25 mouse cellular contexts compared by ENCODE assay signal in the genomic region with DNA sequence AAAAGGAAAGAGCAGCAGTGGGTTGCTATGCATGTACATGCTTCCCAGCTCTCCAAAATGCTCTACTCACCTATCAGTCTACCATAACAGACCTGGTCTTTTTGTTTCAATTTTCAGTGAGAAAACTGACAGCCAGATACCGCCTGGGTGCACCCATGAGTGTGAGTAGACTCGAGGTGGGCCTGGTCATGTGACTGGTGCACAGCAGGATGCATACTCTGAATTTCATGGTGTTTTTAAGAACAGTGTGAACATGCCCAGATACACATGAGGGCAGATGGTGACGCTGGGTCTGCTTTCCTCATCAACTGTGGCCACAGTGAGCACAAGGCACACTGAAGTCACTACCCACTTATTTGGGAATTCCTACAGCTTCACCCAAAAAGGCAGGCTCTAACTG. TPM values are rescaled to one million over a fixed set of nuclear protein-coding genes. Genes with fewer than 3 reads are reported as not detected.
A peak's percentile ranks its signal among the peaks of the same experiment; 100 is the strongest.
DNase-seq lines count a peak whose midpoint lies in the region; ATAC-seq and TF ChIP-seq lines count a peak whose summit lies in the region.
"Had no signal": no experiment of that assay in that cellular context is flagged by ENCODE, and none has a peak within 500 bp of the region (broad histone marks: within the 10 kb centered on the region; RNA-seq: fewer than 3 reads in every experiment).

No protein-coding gene starts in this region.

- no peaks in the 10 kb centered on the region for H3K36me3 ChIP-seq in heart, adult 2 months (ENCODE audit: control insufficient read depth, insufficient read depth, low read length)
- H3K36me3 ChIP-seq in MEL (ENCODE audit: control insufficient read depth in 1 of 2, insufficient read depth in 2 of 2, low read length in 2 of 2): no peaks in the 10 kb centered on the region; a peak in 2 of 4 replicates
- no peaks in the 10 kb centered on the region for H3K36me3 ChIP-seq in intestine, embryonic 15.5 days

- H3K27ac ChIP-seq in heart, adult 2 months: no peak overlapping the region
- no peak overlapping the region for H3K27ac ChIP-seq in MEL (ENCODE audit: control insufficient read depth, low read depth, low read length)
- no peak overlapping the region for H3K27ac ChIP-seq in intestine, embryonic 15.5 days
- H3K27ac ChIP-seq: embryonic facial prominence, embryonic 15.5 days; forebrain, embryonic 10.5 days; gastrocnemius, adult 2 months; heart, embryonic 10.5 days; hindbrain, embryonic 12.5 days had no signal

- WGBS in heart, adult 2 months: 87% methylated on average over 3 of the region's 3 CpGs
- 85% methylated on average over 3 of the region's 3 CpGs for WGBS in intestine, embryonic 15.5 days

- H3K9ac ChIP-seq in heart, adult 2 months (ENCODE audit: low read depth, low read length): no peak overlapping the region
- H3K9ac ChIP-seq in MEL (ENCODE audit: control insufficient read depth, low read depth, low read length, poor library complexity, severe bottlenecking): no peak overlapping the region
- no peak overlapping the region for H3K9ac ChIP-seq in intestine, embryonic 15.5 days
- H3K9ac ChIP-seq: embryonic facial prominence, embryonic 15.5 days; hindbrain, embryonic 12.5 days had no signal

- no peaks in the 10 kb centered on the region for H3K79me2 ChIP-seq in heart, adult 2 months (replicated peaks; ENCODE audit: control insufficient read depth, insufficient read depth, low read length)
- no peaks in the 10 kb centered on the region for H3K79me2 ChIP-seq in MEL (ENCODE audit: control insufficient read depth, insufficient read depth, low read length, poor library complexity)

- no peak overlapping the region for H3K4me2 ChIP-seq in intestine, embryonic 15.5 days (replicated peaks)
- H3K4me2 ChIP-seq: embryonic facial prominence, embryonic 15.5 days; hindbrain, embryonic 12.5 days had no signal

- no peaks in the 10 kb centered on the region for H3K27me3 ChIP-seq in heart, adult 2 months (ENCODE audit: control insufficient read depth, insufficient read depth, low read length)
- no peaks in the 10 kb centered on the region for H3K27me3 ChIP-seq in MEL (ENCODE audit: control insufficient read depth in 1 of 2, insufficient read depth in 2 of 2, low read length in 2 of 2)
- no peaks in the 10 kb centered on the region for H3K27me3 ChIP-seq in intestine, embryonic 15.5 days (replicated peaks)
- H3K27me3 ChIP-seq: embryonic facial prominence, embryonic 15.5 days; hindbrain, embryonic 12.5 days had no signal

- H3K9me3 ChIP-seq in MEL (replicated peaks; ENCODE audit: insufficient read depth, low read length): no peaks in the 10 kb centered on the region
- no peaks in the 10 kb centered on the region for H3K9me3 ChIP-seq in intestine, embryonic 15.5 days
- H3K9me3 ChIP-seq: embryonic facial prominence, embryonic 15.5 days; forebrain, embryonic 10.5 days; G1E; heart, embryonic 10.5 days; hindbrain, embryonic 12.5 days had no signal

- no peak for TF ChIP-seq EP300 in heart, adult 2 months (IDR thresholded peaks at IDR 0.05; ENCODE audit: insufficient read depth, low read depth, low read length)
- TF ChIP-seq EP300 in MEL (IDR thresholded peaks at IDR 0.05; ENCODE audit: low read depth in 1 of 2, low read length in 2 of 2): no peak

- TF ChIP-seq CTCF in heart, adult 2 months (IDR thresholded peaks at IDR 0.05): no peak
- no peak for TF ChIP-seq CTCF in MEL (IDR thresholded peaks at IDR 0.05 in 2 of 3, conservative IDR thresholded peaks at IDR 0.05 in 1 of 3; ENCODE audit: control insufficient read depth in 1 of 3, insufficient read depth in 1 of 3, low read depth in 2 of 3, low read length in 3 of 3, poor library complexity in 1 of 3, severe bottlenecking in 1 of 3)

- TF ChIP-seq RAD21 in MEL (IDR thresholded peaks at IDR 0.05; ENCODE audit: low read depth, low read length): no peak

- intact Hi-C loops in heart, adult 2 months (cut with DNase I): no loop called here

- DNase-seq in heart, adult 11 months: peak; percentile 78
- DNase-seq in heart, adult 2 months: no peak
- DNase-seq in MEL (ENCODE audit: low read depth, low spot score): no peak
- peak; percentile 65 to 70 for DNase-seq in thymus, postnatal 10 days (ENCODE audit: low spot score in 2 of 2)
- peak; percentile 71 for DNase-seq in thymus, postnatal 4 days
- no peak for DNase-seq in spleen, adult 18-20 months
- DNase-seq: adrenal gland, postnatal 14 days; B cell, adult 2 months; cerebellum, adult 18-20 months; cerebellum, adult 9-11 months; embryo, embryonic 11 days; gastrocnemius, adult 2 months; gastrocnemius, postnatal 25 days; heart, postnatal 10 days; heart, postnatal 4 days had no signal

- no peak overlapping the region for H3K4me3 ChIP-seq in heart, adult 2 months
- H3K4me3 ChIP-seq in MEL (ENCODE audit: control insufficient read depth in 1 of 2, insufficient read depth in 1 of 2, low read depth in 2 of 2, low read length in 2 of 2): no peak overlapping the region
- H3K4me3 ChIP-seq in intestine, embryonic 15.5 days (replicated peaks): no peak overlapping the region
- H3K4me3 ChIP-seq: embryonic facial prominence, embryonic 15.5 days; erythroblast, embryonic 14.5 days; forebrain, embryonic 10.5 days; gastrocnemius, adult 2 months; heart, embryonic 10.5 days; hindbrain, embryonic 12.5 days had no signal

- TF ChIP-seq POLR2A in heart, adult 2 months (IDR thresholded peaks at IDR 0.05; ENCODE audit: insufficient read depth, low read depth, low read length): no peak
- no peak for TF ChIP-seq POLR2A in MEL (IDR thresholded peaks at IDR 0.05; ENCODE audit: control insufficient read depth in 1 of 2, insufficient read depth in 1 of 2, low read depth in 1 of 2, low read length in 2 of 2, poor library complexity in 1 of 2)

- no peak for ATAC-seq in intestine, embryonic 15.5 days
- ATAC-seq: CD4-positive, CD25-positive, alpha-beta regulatory T cell, adult 4 months; forebrain, embryonic 14.5 days; hindbrain, embryonic 16.5 days had no signal

- H3K4me1 ChIP-seq in heart, adult 2 months (ENCODE audit: control insufficient read depth, insufficient read depth, low read length): peaks cover 13% of the 10 kb centered on the region
- H3K4me1 ChIP-seq in MEL (ENCODE audit: control insufficient read depth in 1 of 2, insufficient read depth in 2 of 2, low read length in 2 of 2): peaks cover 0 to 4% of the 10 kb centered on the region in 2 experiments; a peak in 1 of 4 replicates
- no peaks in the 10 kb centered on the region for H3K4me1 ChIP-seq in intestine, embryonic 15.5 days (replicated peaks)

TF ChIP-seq in MEL, 35 proteins besides CTCF, POLR2A, EP300 and RAD21:
- TF ChIP-seq E2F4 (IDR thresholded peaks at IDR 0.05; ENCODE audit: borderline replicate concordance, low read depth, low read length) (no peak), USF1 (IDR thresholded peaks at IDR 0.05; ENCODE audit: low read depth, low read length) (0 out of 2 replicates have a peak, but pooled peaks have one; percentile 13), TCF12 (IDR thresholded peaks at IDR 0.05; ENCODE audit: low read depth, low read length) (no peak), MYC (IDR thresholded peaks at IDR 0.05; ENCODE audit: low read depth, low read length) (no peak), ETS1 (IDR thresholded peaks at IDR 0.05; ENCODE audit: low read depth, low read length) (no peak), UBTF (IDR thresholded peaks at IDR 0.05; ENCODE audit: borderline replicate concordance, insufficient read depth, low read depth, low read length) (no peak), MYB (IDR thresholded peaks at IDR 0.05; ENCODE audit: low read depth, low read length) (no peak), MXI1 (IDR thresholded peaks at IDR 0.05; ENCODE audit: low read depth, low read length) (no peak), SIN3A (IDR thresholded peaks at IDR 0.05; ENCODE audit: low read length) (no peak)

RNA-seq across cellular contexts. Expression of gene Mad1l1, which starts 59.0 kb away (rescaled TPM):
- total RNA-seq in heart, adult 2 months (2021): 10 to 100 TPM in 1 of 2 experiments, 1 to 10 TPM in 1; 9.4 to 12.2 TPM
- 10.1 and 12.4 TPM in 2 replicates for polyA plus RNA-seq in heart, adult 2 months (2012; rRNA removed)
- 37.4 and 40.5 TPM in 2 replicates for total RNA-seq in MEL (2012; rRNA removed)
- 10 to 100 TPM in 1 of 2 experiments, not detected in 1; 65.2 TPM for polyA plus RNA-seq in MEL (2012; ENCODE audit: insufficient read depth in 1 of 2, insufficient read length in 2 of 2, low read depth in 1 of 2, low replicate concordance in 2 of 2, missing spikeins in 1 of 2)
- 34.7 and 38.0 TPM in 2 replicates for polyA plus RNA-seq in intestine, embryonic 15.5 days (2015; fragmentation: Nextera tagmentation; extraction: Ambion mirVana)

RNA-seq across cellular contexts. Expression of gene Nudt1, which starts 59.1 kb away (rescaled TPM):
- 10 to 100 TPM in 1 of 2 experiments, 1 to 10 TPM in 1; 6.5 to 10.0 TPM for total RNA-seq in heart, adult 2 months (2021)
- polyA plus RNA-seq in heart, adult 2 months (2012; rRNA removed): 8.7 and 12.4 TPM in 2 replicates
- total RNA-seq in MEL (2012; rRNA removed): 64.1 and 69.6 TPM in 2 replicates
- polyA plus RNA-seq in MEL (2012; ENCODE audit: insufficient read depth in 1 of 2, insufficient read length in 2 of 2, low read depth in 1 of 2, low replicate concordance in 2 of 2, missing spikeins in 1 of 2): 10 to 100 TPM in 1 of 2 experiments, not detected in 1; 77.2 TPM
- polyA plus RNA-seq in intestine, embryonic 15.5 days (2015; fragmentation: Nextera tagmentation; extraction: Ambion mirVana): 48.5 and 52.5 TPM in 2 replicates

Comparison
In these comparisons a context has a peak if more than half of its experiments do, and no peak if none do; other contexts are left out.
1. DNase-seq: peak in heart, adult 11 months (single experiment), thymus, postnatal 10 days (2 of 2) and thymus, postnatal 4 days (single experiment); none in heart, adult 2 months (0 of 2), MEL (single experiment) and spleen, adult 18-20 months (0 of 2).